Mouse (Mus musculus) lung, embryonic 14.5 days (tissue): Measurements from ENCODE around the gene Bcl11a. TPM values are rescaled to one million over a fixed set of nuclear protein-coding genes. Genes with fewer than 3 reads are reported as not detected.
"Not testable (repeated sequence)": the region's sequence is repeated elsewhere in the genome, so short reads cannot be mapped to it uniquely, and the experiment has no call there.

Experiments used
- ATAC-seq: fragments of 200-750 bp; cut with Nextera tagmentation; 2 replicates; pipeline ENCODE4 v1.8.0; 2017; ENCODE audit warnings: mild to moderate bottlenecking, moderate TSS enrichment, moderate library complexity; ENCODE audit not compliant: insufficient read depth
- DNase-seq: peaks from one replicate; pipeline ENCODE4 v3.0.0-alpha.2; 2015
- H3K27ac ChIP-seq: fragments of 300-500 bp; sonication (generic); 2 replicates; pipeline ENCODE4 v1.5.1; 2014; ENCODE audit warnings: low read depth, mild to moderate bottlenecking, moderate library complexity
- H3K27me3 ChIP-seq: fragments of 300-500 bp; sonication (generic); 2 replicates; pipeline ENCODE4 v1.6.1; 2014; ENCODE audit warnings: low read length, control low read depth; ENCODE audit not compliant: insufficient read depth
- H3K36me3 ChIP-seq: fragments of 300-500 bp; sonication (generic); 2 replicates; pipeline ENCODE4 v1.6.1; 2014; ENCODE audit warnings: control low read depth; ENCODE audit not compliant: insufficient read depth
- H3K4me1 ChIP-seq: fragments of 300-500 bp; sonication (generic); 2 replicates; pipeline ENCODE4 v1.6.1; 2014; ENCODE audit warnings: antibody characterized with exemption, control low read depth; ENCODE audit not compliant: insufficient read depth
- H3K4me2 ChIP-seq: fragments of 300-500 bp; sonication (generic); 2 replicates; pipeline ENCODE4 v1.6.1; 2014; ENCODE audit warnings: mild to moderate bottlenecking
- H3K4me3 ChIP-seq: fragments of 300-500 bp; sonication (generic); 2 replicates; pipeline ENCODE4 v1.5.1; 2014; ENCODE audit warnings: low read depth, low read length
- H3K9ac ChIP-seq: fragments of 300-500 bp; sonication (generic); 2 replicates; pipeline ENCODE4 v1.6.1; 2014
- H3K9me3 ChIP-seq: fragments of 300-500 bp; sonication (generic); 2 replicates; pipeline ENCODE4 v1.6.1; 2016; ENCODE audit warnings: low read depth, low read length, control low read depth
- CTCF ChIP-seq: IDR thresholded peaks from 2 replicates; pipeline ENCODE4 v1.5.1; 2016; ENCODE audit warnings: antibody characterized with exemption, low read depth
- WGBS: fragments of 180-500 bp; shearing (Covaris S2); extraction: QIAGEN DNeasy Blood & Tissue Kit; methylation state at CpG from one replicate; pipeline ENCODE4 v1.1.7; 2014; 5-methylcytosine and 5-hydroxymethylcytosine counted together
- polyA plus RNA-seq: library from polyadenylated mRNA; unstranded; fragments of >200 nt; fragmentation: Nextera tagmentation; extraction: Ambion mirVana; gene quantifications from 2 replicates; pipeline ENCODE4 v1.2.1, GENCODE M21; 2014

Gene Bcl11a
- polyA plus RNA-seq, 1 experiment from 2014 or later: 21.1 TPM

GRCm38 (mm10) chr11:24122899-24123298, 45.0 kb downstream of the Bcl11a start:
- H3K4me3 ChIP-seq: no peak overlapping the region
- H3K4me2 ChIP-seq: no peak overlapping the region
- no peaks in the 10 kb centered on the region for H3K27me3 ChIP-seq
- H3K36me3 ChIP-seq: 0 out of 2 replicates have a peak, but pooled peaks cover under 1% of the 10 kb centered on the region
- no peaks in the 10 kb centered on the region for H3K9me3 ChIP-seq
- H3K27ac ChIP-seq: no peak overlapping the region
- no peak for DNase-seq
- no peak for TF ChIP-seq CTCF
- no peak for ATAC-seq
- 82% methylated on average over 7 of the region's 7 CpGs for WGBS
- no peaks in the 10 kb centered on the region for H3K4me1 ChIP-seq
- no peak overlapping the region for H3K9ac ChIP-seq

- WGBS: 90% methylated on average over 2 of the region's 2 CpGs
These were observed 46.1 kb downstream of the Bcl11a start for GRCm38 (mm10) chr11:24123991-24124390.

GRCm38 (mm10) chr11:24125098-24125497, 47.2 kb downstream of the Bcl11a start:
- Histone ChIP-seq H3K4me1 (no peaks in the 10 kb centered on the region), H3K9ac (no peak overlapping the region), H3K9me3 (no peaks in the 10 kb centered on the region), H3K27me3 (no peaks in the 10 kb centered on the region), H3K27ac (no peak overlapping the region), H3K4me2 (no peak overlapping the region), H3K36me3 (no peaks in the 10 kb centered on the region), H3K4me3 (no peak overlapping the region)
- ATAC-seq (no peak), DNase-seq (no peak)
- WGBS: 73% methylated on average over 6 of the region's 6 CpGs
- TF ChIP-seq CTCF: no peak

More at GRCm38 (mm10) chr11:24123991-24124390, 46.1 kb downstream of the Bcl11a start:
- H3K36me3 ChIP-seq: no peaks in the 10 kb centered on the region
- no peaks in the 10 kb centered on the region for H3K4me1 ChIP-seq
- no peaks in the 10 kb centered on the region for H3K27me3 ChIP-seq
- H3K4me3 ChIP-seq: no peak overlapping the region
- DNase-seq: no peak
- H3K9ac ChIP-seq: no peak overlapping the region
- H3K4me2 ChIP-seq: no peak overlapping the region
- ATAC-seq: no peak
- H3K27ac ChIP-seq: no peak overlapping the region
- no peaks in the 10 kb centered on the region for H3K9me3 ChIP-seq
- no peak for TF ChIP-seq CTCF

GRCm38 (mm10) chr11:24128001-24128400, 50.1 kb downstream of the Bcl11a start:
- no peak for DNase-seq
- Histone ChIP-seq H3K27me3 (no peaks in the 10 kb centered on the region), H3K27ac (no peak overlapping the region), H3K36me3 (no peaks in the 10 kb centered on the region), H3K9ac (no peak overlapping the region), H3K4me1 (0 out of 2 replicates have a peak, but pooled peaks cover 5% of the 10 kb centered on the region), H3K4me2 (no peak overlapping the region), H3K9me3 (no peaks in the 10 kb centered on the region), H3K4me3 (no peak overlapping the region)
- 52% methylated on average over 2 of the region's 2 CpGs for WGBS
- no peak for ATAC-seq
- TF ChIP-seq CTCF: no peak

- not testable (repeated sequence) for H3K27ac ChIP-seq, H3K4me3 ChIP-seq, ATAC-seq, H3K4me2 ChIP-seq, H3K36me3 ChIP-seq, DNase-seq, H3K27me3 ChIP-seq, H3K9ac ChIP-seq, H3K4me1 ChIP-seq, H3K9me3 ChIP-seq
- WGBS: 82% methylated on average over 4 of the region's 4 CpGs
These were observed 51.0 kb downstream of the Bcl11a start for GRCm38 (mm10) chr11:24128880-24129279.

- H3K27ac ChIP-seq: no peak overlapping the region
- WGBS: 77% methylated on average over 5 of the region's 5 CpGs
- H3K9ac ChIP-seq: no peak overlapping the region
- ATAC-seq (peak; percentile 19; the same call in 1 of the 2 replicates), DNase-seq (no peak)
- H3K4me1 ChIP-seq: 0 out of 2 replicates have a peak, but pooled peaks cover 5% of the 10 kb centered on the region
- no peak overlapping the region for H3K4me3 ChIP-seq
- no peaks in the 10 kb centered on the region for H3K9me3 ChIP-seq
- no peaks in the 10 kb centered on the region for H3K36me3 ChIP-seq
- no peaks in the 10 kb centered on the region for H3K27me3 ChIP-seq
- no peak overlapping the region for H3K4me2 ChIP-seq
- no peak for TF ChIP-seq CTCF
These were observed 51.7 kb downstream of the Bcl11a start for GRCm38 (mm10) chr11:24129358-24130185.

GRCm38 (mm10) chr11:24130186-24130760, 52.4 kb downstream of the Bcl11a start:
- Histone ChIP-seq H3K4me1 (0 out of 2 replicates have a peak, but pooled peaks cover 5% of the 10 kb centered on the region), H3K27me3 (no peaks in the 10 kb centered on the region), H3K4me3 (no peak overlapping the region), H3K9me3 (no peaks in the 10 kb centered on the region), H3K4me2 (no peak overlapping the region), H3K9ac (no peak overlapping the region), H3K36me3 (no peaks in the 10 kb centered on the region), H3K27ac (no peak overlapping the region)
- TF ChIP-seq CTCF: no peak
- 78% methylated on average over 7 of the region's 7 CpGs for WGBS
- DNase-seq (no peak), ATAC-seq (no peak)
